Mouse (Mus musculus): ENCODE measurements around the gene Fkbp8. TPM values are rescaled to one million over a fixed set of nuclear protein-coding genes. Genes with fewer than 3 reads are reported as not detected.

Gene Fkbp8
- polyA plus RNA-seq, 1 experiment from 2014 or later: 245 TPM

DNA sequence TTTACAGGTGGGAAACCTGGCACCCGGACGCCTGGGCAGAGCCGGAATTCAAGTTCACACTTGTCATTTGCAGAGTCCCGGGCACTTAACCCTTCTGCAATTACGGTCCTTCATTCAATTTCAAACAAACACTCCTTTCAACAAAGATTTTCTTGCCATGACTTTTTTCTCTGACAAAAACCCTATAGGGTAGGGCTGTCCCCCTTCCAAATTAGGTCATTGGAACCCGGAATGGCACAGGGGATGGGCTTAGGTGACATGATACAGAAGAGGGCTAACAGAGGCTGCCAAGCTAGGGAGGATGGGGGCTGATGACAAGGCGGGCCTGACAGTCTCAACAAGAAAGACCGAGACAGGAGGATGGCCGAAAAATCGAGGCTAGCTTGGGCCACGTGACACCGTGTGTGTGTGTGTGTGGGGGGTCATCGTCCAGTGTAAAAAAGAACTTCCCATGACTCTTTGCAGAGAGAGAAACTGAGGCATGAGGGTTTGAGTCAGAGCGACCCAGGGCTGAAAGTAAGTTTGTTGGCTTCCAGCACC, 38.5 kb upstream of the Fkbp8 start:
- Histone ChIP-seq H3K27me3 (ENCODE audit: insufficient read depth, low read length) (peaks cover 91% of the 10 kb centered on the region), H3K4me2 (peak overlapping the region; percentile 63), H3K36me3 (ENCODE audit: insufficient read depth) (no peaks in the 10 kb centered on the region), H3K9me3 (ENCODE audit: low read depth, low read length) (no peaks in the 10 kb centered on the region), H3K4me3 (ENCODE audit: low read depth, low read length) (peak overlapping the region; percentile 32), H3K27ac (ENCODE audit: low read depth) (peak overlapping the region; percentile 86), H3K4me1 (ENCODE audit: insufficient read depth) (peaks cover 17% of the 10 kb centered on the region), H3K9ac (peak overlapping the region; percentile 42)
- DNase-seq: no peak
- WGBS: 2% methylated on average over 14 of the region's 14 CpGs
- TF ChIP-seq CTCF (IDR thresholded peaks at IDR 0.05; ENCODE audit: low read depth): no peak
- ATAC-seq (ENCODE audit: insufficient read depth): no peak

DNA sequence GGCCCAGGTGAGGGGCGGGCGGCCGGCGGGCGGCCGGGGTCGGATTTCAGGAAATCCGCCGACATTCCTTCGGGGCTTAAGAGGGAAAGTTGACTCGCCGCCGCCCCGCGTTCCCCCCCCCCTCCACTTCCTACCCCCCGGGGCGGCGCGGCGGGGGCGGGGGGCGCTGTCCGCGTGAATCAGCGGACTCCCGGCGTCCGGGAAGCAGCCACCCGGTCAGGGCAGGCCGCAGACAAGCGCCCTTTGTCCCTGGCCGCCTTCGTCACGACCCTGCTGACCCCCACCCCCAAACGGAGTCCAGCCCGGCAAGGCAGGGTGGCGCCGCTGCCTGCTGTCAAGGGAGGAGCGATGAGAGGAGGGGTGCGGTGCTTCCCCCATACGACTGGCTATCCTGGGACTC, 37.9 kb upstream of the Fkbp8 start:
- ATAC-seq (ENCODE audit: insufficient read depth) (no peak), DNase-seq (no peak)
- peaks cover 16% of the 10 kb centered on the region for H3K4me1 ChIP-seq (ENCODE audit: insufficient read depth)
- peak overlapping the region; percentile 42 for H3K9ac ChIP-seq
- H3K4me2 ChIP-seq: peak overlapping the region; percentile 63
- no peaks in the 10 kb centered on the region for H3K36me3 ChIP-seq (ENCODE audit: insufficient read depth)
- under 1% methylated on average over 28 of the region's 41 CpGs for WGBS
- H3K27me3 ChIP-seq (ENCODE audit: insufficient read depth, low read length): peaks cover 93% of the 10 kb centered on the region
- no peaks in the 10 kb centered on the region for H3K9me3 ChIP-seq (ENCODE audit: low read depth, low read length)
- H3K27ac ChIP-seq (ENCODE audit: low read depth): peak overlapping the region; percentile 86
- TF ChIP-seq CTCF (IDR thresholded peaks at IDR 0.05; ENCODE audit: low read depth): no peak
- peak overlapping the region; percentile 32 for H3K4me3 ChIP-seq (ENCODE audit: low read depth, low read length)

DNA sequence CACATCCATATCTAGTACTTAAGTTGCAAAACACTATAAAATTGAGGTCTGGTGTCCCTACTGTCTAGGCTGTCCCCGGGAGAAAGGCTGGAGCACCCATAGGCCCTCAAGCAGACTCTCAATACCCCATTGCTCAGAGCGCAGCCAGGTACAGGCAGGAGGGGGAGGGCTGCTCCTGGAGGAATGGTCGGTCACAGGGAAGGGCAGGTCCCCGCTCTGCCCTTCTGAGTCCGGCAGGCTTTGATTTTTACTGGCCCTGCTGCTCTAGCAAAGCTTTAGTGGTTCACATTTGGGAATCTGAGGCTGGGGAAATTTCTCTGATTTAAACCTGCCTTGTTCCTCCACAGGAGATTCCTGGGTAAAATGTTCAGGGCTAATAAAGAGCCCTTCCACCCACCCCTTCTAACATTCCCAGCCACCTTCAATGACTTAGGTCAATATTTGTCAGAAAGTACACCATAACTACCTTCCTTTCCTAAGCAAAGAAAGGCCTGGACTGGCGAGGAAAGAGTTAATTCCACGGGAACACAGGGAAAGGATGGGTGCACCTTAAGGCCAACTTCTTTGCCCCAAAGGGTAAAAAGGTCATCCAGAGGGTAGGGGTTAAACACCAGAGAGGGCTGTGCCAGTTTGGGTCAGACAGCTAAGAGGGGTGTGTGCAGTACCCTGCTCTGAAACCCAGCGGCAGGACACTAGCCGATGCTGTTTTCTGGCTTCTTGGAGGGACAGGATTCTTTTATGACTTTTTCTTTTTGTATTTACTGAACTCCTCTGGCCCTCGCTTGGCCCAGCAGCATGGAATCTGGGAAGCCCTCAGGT, 37.3 kb upstream of the Fkbp8 start:
- Histone ChIP-seq H3K9ac (no peak overlapping the region), H3K27ac (ENCODE audit: low read depth) (peak overlapping the region; percentile 88), H3K4me1 (ENCODE audit: insufficient read depth) (peaks cover 16% of the 10 kb centered on the region), H3K27me3 (ENCODE audit: insufficient read depth, low read length) (peaks cover 96% of the 10 kb centered on the region), H3K4me3 (ENCODE audit: low read depth, low read length) (peak overlapping the region; percentile 50), H3K4me2 (peak overlapping the region; percentile 82), H3K36me3 (ENCODE audit: insufficient read depth) (no peaks in the 10 kb centered on the region), H3K9me3 (ENCODE audit: low read depth, low read length) (no peaks in the 10 kb centered on the region)
- 14% methylated on average over 10 of the region's 10 CpGs for WGBS
- no peak for ATAC-seq (ENCODE audit: insufficient read depth)
- TF ChIP-seq CTCF (IDR thresholded peaks at IDR 0.05; ENCODE audit: low read depth): no peak
- DNase-seq: no peak

GRCm38 (mm10) chr8:70490880-70491495, 36.5 kb upstream of the Fkbp8 start:
- Histone ChIP-seq H3K9ac (no peak overlapping the region), H3K36me3 (ENCODE audit: insufficient read depth) (no peaks in the 10 kb centered on the region), H3K27me3 (ENCODE audit: insufficient read depth, low read length) (peaks cover 97% of the 10 kb centered on the region), H3K27ac (ENCODE audit: low read depth) (peak overlapping the region; percentile 88), H3K4me3 (ENCODE audit: low read depth, low read length) (peak overlapping the region; percentile 50; the same call in 1 of the 2 replicates), H3K4me1 (ENCODE audit: insufficient read depth) (peaks cover 16% of the 10 kb centered on the region), H3K4me2 (peak overlapping the region; percentile 82), H3K9me3 (ENCODE audit: low read depth, low read length) (no peaks in the 10 kb centered on the region)
- DNase-seq (no peak), ATAC-seq (ENCODE audit: insufficient read depth) (no peak)
- no peak for TF ChIP-seq CTCF (IDR thresholded peaks at IDR 0.05; ENCODE audit: low read depth)
- WGBS: 4% methylated on average over 20 of the region's 20 CpGs

GRCm38 (mm10) chr8:70492664-70493640, 34.6 kb upstream of the Fkbp8 start, which contains the start of gene Crlf1:
Crlf1 (plus strand) TSS chr8:70493158.
- no peak for TF ChIP-seq CTCF (IDR thresholded peaks at IDR 0.05; ENCODE audit: low read depth)
- no peaks in the 10 kb centered on the region for H3K9me3 ChIP-seq (ENCODE audit: low read depth, low read length)
- H3K4me1 ChIP-seq (ENCODE audit: insufficient read depth): peaks cover 12% of the 10 kb centered on the region
- H3K27me3 ChIP-seq (ENCODE audit: insufficient read depth, low read length): peaks cover 98% of the 10 kb centered on the region
- H3K4me3 ChIP-seq (ENCODE audit: low read depth, low read length): peak within 1 kb of the TSS; percentile 50
- peak; percentile 13; the same call in 1 of the 2 replicates for ATAC-seq (ENCODE audit: insufficient read depth)
- DNase-seq: no peak
- peak within 1 kb of the TSS; percentile 59; the same call in 1 of the 2 replicates for H3K27ac ChIP-seq (ENCODE audit: low read depth)
- under 1% methylated on average over 81 of the region's 93 CpGs for WGBS
- H3K9ac ChIP-seq: peak within 1 kb of the TSS; percentile 54
- no peaks in the 10 kb centered on the region for H3K36me3 ChIP-seq (ENCODE audit: insufficient read depth)
- peak within 1 kb of the TSS; percentile 82 for H3K4me2 ChIP-seq

DNA sequence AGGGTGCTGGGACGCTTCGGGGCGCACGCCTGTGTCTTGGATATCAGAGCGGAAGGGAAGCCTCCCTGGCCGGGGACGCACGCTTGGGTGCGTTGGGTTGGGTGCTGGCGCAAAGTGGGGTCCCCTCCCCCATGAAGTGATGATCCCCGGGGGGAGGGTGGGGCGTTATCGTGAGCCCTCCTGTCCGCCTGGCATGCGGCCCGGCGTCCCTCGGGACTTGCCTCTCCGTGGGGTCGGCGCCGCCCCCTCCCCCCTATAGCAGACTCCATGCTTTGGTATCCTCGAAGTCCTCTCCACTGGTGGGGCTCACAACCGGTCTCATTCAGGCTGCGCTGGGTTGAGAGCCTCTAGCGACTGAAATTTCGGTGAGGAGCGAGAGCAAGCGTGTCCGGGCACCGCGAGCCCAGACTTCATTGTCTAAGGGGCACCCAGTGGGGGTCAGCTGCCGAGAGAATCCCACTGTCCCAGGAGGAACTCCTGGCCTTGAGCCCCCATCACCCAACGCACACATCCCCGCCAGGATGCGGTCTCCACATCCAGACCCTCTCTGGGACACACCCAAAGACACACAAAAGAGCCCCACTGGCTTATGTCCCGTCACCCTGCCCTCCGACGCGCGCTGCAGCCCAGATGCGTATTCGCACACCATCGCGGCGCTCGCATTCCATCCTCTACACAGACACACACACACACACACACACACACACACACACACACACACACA, 33.7 kb upstream of the Fkbp8 start:
- H3K9me3 ChIP-seq (ENCODE audit: low read depth, low read length): no peaks in the 10 kb centered on the region
- TF ChIP-seq CTCF (IDR thresholded peaks at IDR 0.05; ENCODE audit: low read depth): no peak
- peak overlapping the region; percentile 50 for H3K4me3 ChIP-seq (ENCODE audit: low read depth, low read length)
- H3K4me2 ChIP-seq: peak overlapping the region; percentile 82
- peak overlapping the region; percentile 59; the same call in 1 of the 2 replicates for H3K27ac ChIP-seq (ENCODE audit: low read depth)
- peak overlapping the region; percentile 54 for H3K9ac ChIP-seq
- ATAC-seq (ENCODE audit: insufficient read depth): 0 out of 2 replicates have a peak, but pooled peaks have one; percentile 1
- no peaks in the 10 kb centered on the region for H3K36me3 ChIP-seq (ENCODE audit: insufficient read depth)
- H3K27me3 ChIP-seq (ENCODE audit: insufficient read depth, low read length): peaks cover 98% of the 10 kb centered on the region
- DNase-seq: no peak
- 1% methylated on average over 47 of the region's 47 CpGs for WGBS
- peaks cover 7% of the 10 kb centered on the region; the same call in 1 of the 2 replicates for H3K4me1 ChIP-seq (ENCODE audit: insufficient read depth)

All from lung, embryonic 14.5 days (tissue).